Mouse (Mus musculus) liver, adult 2 months (tissue): ENCODE data around the gene Cabp1. TPM values are rescaled to one million over a fixed set of nuclear protein-coding genes. Genes with fewer than 3 reads are reported as not detected.

Experiments used
- DNase-seq: peaks from one replicate; pipeline ENCODE4 v3.0.0-alpha.2; 2011; ENCODE audit warnings: low read depth, low spot score; ENCODE audit errors: extremely low read depth
- H3K27ac ChIP-seq: fragments of 200-500 bp; replicated peaks from 2 replicates; pipeline ENCODE4 v1.5.1; 2012; ENCODE audit warnings: low read depth, mild to moderate bottlenecking, control low read depth, inconsistent platforms, low read length; ENCODE audit not compliant: insufficient read depth
- H3K27me3 ChIP-seq: fragments of 200-500 bp; 2 replicates; pipeline ENCODE4 v1.6.1; 2012; ENCODE audit warnings: mild to moderate bottlenecking, moderate library complexity, low read length, inconsistent platforms; ENCODE audit not compliant: control insufficient read depth, insufficient read depth
- H3K36me3 ChIP-seq: fragments of 200-500 bp; 2 replicates; pipeline ENCODE4 v1.6.1; 2012; ENCODE audit warnings: low read length, inconsistent platforms; ENCODE audit not compliant: control insufficient read depth, insufficient read depth
- H3K4me1 ChIP-seq: fragments of 200-500 bp; 2 replicates; pipeline ENCODE4 v1.6.1; 2011; ENCODE audit warnings: low read length; ENCODE audit not compliant: control insufficient read depth, insufficient read depth
- H3K4me3 ChIP-seq: fragments of 200-500 bp; 2 replicates; pipeline ENCODE4 v1.5.1; 2011; ENCODE audit warnings: low read depth, mild to moderate bottlenecking, control low read depth, low read length, moderate library complexity; ENCODE audit not compliant: insufficient read depth
- H3K79me2 ChIP-seq: fragments of 200-500 bp; 2 replicates; pipeline ENCODE4 v1.6.1; 2012; ENCODE audit warnings: inconsistent platforms, mild to moderate bottlenecking, low read length, moderate library complexity; ENCODE audit not compliant: control insufficient read depth, insufficient read depth
- H3K9ac ChIP-seq: fragments of 200-500 bp; 2 replicates; pipeline ENCODE4 v1.6.1; 2012; ENCODE audit warnings: low read depth, mild to moderate bottlenecking, control low read depth, inconsistent platforms, low read length
- CTCF ChIP-seq: fragments of 200-500 bp; IDR thresholded peaks from 2 replicates; pipeline ENCODE4 v1.5.1; 2011; ENCODE audit warnings: low read depth, low read length, control low read depth
- POLR2A ChIP-seq: fragments of 200-500 bp; IDR thresholded peaks from 2 replicates; pipeline ENCODE4 v1.6.1; 2011; ENCODE audit warnings: low read length, control low read depth; ENCODE audit not compliant: insufficient read depth; ENCODE audit errors: extremely low read depth
- WGBS: fragments of 180-500 bp; shearing (Covaris S2); methylation state at CpG from one replicate; pipeline ENCODE4 v1.1.7; 2018; 5-methylcytosine and 5-hydroxymethylcytosine counted together
- polyA plus RNA-seq: library from polyadenylated mRNA; depleted of rRNA; stranded (reverse); fragments of >200 nt; gene quantifications from 2 replicates; pipeline ENCODE4 v1.2.3, GENCODE M21; 2012
- total RNA-seq: library from RNA; depleted of rRNA; stranded (reverse); fragments of >200 nt; gene quantifications from 2 replicates; pipeline ENCODE4 v1.2.3, GENCODE M21; 2014

The Cabp1 gene
- total and polyA plus RNA-seq, 2 experiments: 0.07 to 0.09 TPM

DNA sequence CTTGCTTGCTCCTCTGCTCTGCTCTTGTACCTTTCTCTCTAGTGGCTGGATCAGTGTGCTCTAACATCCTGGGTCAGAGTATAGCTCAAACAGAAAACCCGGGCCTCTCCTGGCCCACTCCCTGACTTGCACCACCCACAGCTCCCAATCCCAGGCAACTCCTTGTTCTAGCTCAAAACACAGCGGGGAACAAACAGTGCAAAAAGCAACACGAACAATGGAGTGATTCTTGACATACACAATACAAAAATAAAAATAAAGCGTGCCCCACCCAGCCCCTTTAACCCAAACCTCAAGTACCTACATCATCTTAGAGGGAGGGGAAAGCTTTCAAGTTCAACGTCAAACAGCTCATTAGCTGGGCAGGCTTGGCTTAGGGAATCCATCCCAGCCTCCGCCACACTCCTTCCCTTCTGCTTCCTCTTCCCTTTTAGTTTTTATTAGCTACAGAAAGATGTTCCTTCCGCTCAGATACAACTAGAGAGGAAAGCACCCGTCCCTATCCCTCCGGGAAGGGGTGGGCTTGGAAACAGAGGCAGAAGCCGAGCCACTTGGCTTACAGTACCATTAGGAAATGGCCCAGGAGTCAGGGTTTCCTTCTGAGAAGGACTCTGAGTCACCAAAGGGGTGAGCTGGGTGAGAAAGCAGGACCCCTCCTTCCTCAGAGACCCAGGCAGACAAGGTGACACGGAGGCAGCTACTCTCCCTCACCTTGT, 48.8 kb downstream of the Cabp1 start:
- Histone ChIP-seq H3K27ac (no peak overlapping the region), H3K36me3 (peaks cover 41% of the 10 kb centered on the region)
- 81% methylated on average over 11 of the region's 11 CpGs for WGBS

DNA sequence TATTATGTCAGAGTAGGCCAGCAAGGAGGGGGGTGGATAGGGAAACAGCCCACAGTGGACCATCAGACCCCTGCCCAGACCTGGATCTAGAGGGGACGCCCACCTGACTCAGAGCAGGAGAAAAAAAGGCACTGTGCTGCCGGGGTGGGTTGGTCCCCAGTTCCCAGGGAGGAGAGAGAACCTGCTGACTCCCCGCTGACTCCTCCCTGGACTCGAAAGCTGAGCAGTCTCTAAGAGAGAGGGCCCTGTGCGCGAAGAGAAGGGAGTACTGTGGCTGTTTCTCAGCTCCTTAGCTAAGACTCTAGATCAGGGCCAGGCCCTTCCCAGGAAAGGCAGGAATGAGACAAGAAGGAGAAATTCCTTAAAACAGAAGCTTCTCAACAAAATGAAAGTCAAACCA, 49.7 kb downstream of the Cabp1 start:
- H3K36me3 ChIP-seq: peaks cover 32% of the 10 kb centered on the region
- 88% methylated on average over 6 of the region's 6 CpGs for WGBS
- no peak overlapping the region for H3K27ac ChIP-seq
- TF ChIP-seq CTCF: no peak
- no peak for TF ChIP-seq POLR2A
- H3K4me1 ChIP-seq: no peaks in the 10 kb centered on the region
- no peak overlapping the region for H3K9ac ChIP-seq
- no peak overlapping the region for H3K4me3 ChIP-seq
- no peaks in the 10 kb centered on the region for H3K27me3 ChIP-seq
- DNase-seq: no peak
- no peaks in the 10 kb centered on the region for H3K79me2 ChIP-seq

More for the DNA sequence above, 48.8 kb downstream of the Cabp1 start:
- no peak for DNase-seq
- no peak overlapping the region for H3K4me3 ChIP-seq
- no peaks in the 10 kb centered on the region for H3K79me2 ChIP-seq
- H3K4me1 ChIP-seq: no peaks in the 10 kb centered on the region
- H3K9ac ChIP-seq: no peak overlapping the region
- TF ChIP-seq CTCF (no peak), POLR2A (no peak)
- no peaks in the 10 kb centered on the region for H3K27me3 ChIP-seq

DNA sequence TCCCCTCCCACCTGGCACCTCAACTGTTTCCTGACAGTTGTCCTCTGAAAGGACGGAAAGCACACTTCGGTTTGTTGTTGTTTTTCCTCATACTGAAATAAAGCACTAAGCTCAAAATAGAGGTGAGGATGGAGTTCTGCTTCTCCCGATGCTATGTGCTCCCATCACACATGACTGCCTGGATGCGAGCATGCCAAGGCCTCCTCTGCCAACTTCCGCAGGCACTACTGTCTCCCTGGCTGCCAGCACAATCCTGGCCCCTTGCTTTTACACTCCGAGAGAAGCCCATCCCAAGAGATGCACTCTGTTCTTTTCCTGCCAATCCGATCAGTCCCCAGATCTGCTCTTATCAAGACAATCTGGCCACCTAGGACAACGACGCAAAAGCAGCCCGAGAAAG, 50.6 kb downstream of the Cabp1 start:
- TF ChIP-seq CTCF (no peak), POLR2A (no peak)
- H3K27me3 ChIP-seq: no peaks in the 10 kb centered on the region
- no peak overlapping the region for H3K4me3 ChIP-seq
- no peaks in the 10 kb centered on the region for H3K79me2 ChIP-seq
- peaks cover 25% of the 10 kb centered on the region; the same call in 1 of the 2 replicates for H3K36me3 ChIP-seq
- DNase-seq: no peak
- no peak overlapping the region for H3K9ac ChIP-seq
- H3K4me1 ChIP-seq: no peaks in the 10 kb centered on the region
- 82% methylated on average over 10 of the region's 10 CpGs for WGBS
- H3K27ac ChIP-seq: no peak overlapping the region

DNA sequence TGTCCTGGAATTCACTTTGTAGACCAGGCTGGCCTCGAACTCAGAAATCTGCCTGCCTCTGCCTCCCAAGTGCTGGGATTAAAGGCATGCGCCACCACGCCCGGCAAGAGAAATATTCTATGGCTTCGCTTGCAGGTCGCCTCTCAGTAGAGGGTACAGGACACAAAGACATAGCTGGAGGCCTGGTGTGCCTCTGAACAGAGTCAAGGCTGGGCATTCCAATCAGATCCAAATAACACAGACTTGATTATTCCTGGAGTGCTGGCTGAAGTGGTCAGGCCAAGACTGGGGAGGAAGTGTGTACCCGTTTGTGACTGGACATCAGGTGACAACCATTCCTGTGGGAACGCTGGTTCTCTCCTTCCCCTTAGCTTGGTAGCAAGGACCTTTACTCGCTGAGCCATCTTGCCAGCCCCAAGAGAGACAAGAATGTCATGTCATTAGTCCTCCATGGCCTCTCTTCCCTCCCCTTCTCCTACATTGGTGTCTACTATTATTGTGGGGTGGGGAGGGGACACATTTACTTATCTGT, 51.9 kb downstream of the Cabp1 start:
- Histone ChIP-seq H3K4me1 (no peaks in the 10 kb centered on the region), H3K79me2 (no peaks in the 10 kb centered on the region), H3K27ac (no peak overlapping the region), H3K36me3 (peaks cover 13% of the 10 kb centered on the region; the same call in 1 of the 2 replicates), H3K9ac (no peak overlapping the region), H3K4me3 (no peak overlapping the region), H3K27me3 (no peaks in the 10 kb centered on the region)
- TF ChIP-seq CTCF: no peak
- no peak for TF ChIP-seq POLR2A
- DNase-seq: no peak
- 95% methylated on average over 9 of the region's 9 CpGs for WGBS

GRCm38 (mm10) chr5:115140726-115141125, 53.5 kb downstream of the Cabp1 start:
- DNase-seq: no peak
- WGBS: 81% methylated on average over 3 of the region's 3 CpGs
- TF ChIP-seq POLR2A (no peak), CTCF (no peak)
- Histone ChIP-seq H3K9ac (no peak overlapping the region), H3K36me3 (peaks cover 2% of the 10 kb centered on the region; the same call in 1 of the 2 replicates), H3K4me3 (no peak overlapping the region), H3K27ac (no peak overlapping the region), H3K27me3 (no peaks in the 10 kb centered on the region), H3K4me1 (no peaks in the 10 kb centered on the region), H3K79me2 (no peaks in the 10 kb centered on the region)

DNA sequence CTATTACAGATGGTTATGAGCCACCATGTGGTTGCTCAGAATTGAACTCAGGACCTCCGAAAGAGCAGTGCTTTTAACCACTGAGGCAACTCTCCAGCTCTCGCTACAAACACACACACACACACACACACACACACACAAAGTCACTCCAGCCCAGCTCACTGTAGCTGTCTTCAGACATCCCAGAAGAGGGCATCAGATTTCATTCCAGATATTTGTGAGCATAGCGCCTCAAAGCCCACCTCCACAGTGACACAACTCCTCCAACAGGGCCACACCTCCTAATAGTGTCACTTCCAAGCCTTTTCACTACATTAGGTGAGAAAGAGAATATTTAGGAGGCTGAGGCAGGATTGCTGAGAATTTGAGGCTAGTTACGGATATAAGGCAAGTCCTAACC, 55.1 kb downstream of the Cabp1 start:
- H3K79me2 ChIP-seq: peaks cover 3% of the 10 kb centered on the region; the same call in 1 of the 2 replicates
- H3K4me3 ChIP-seq: no peak overlapping the region
- no peak overlapping the region for H3K27ac ChIP-seq
- WGBS: 93% methylated on average over 4 of the region's 4 CpGs
- no peak for DNase-seq
- H3K27me3 ChIP-seq: no peaks in the 10 kb centered on the region
- H3K9ac ChIP-seq: no peak overlapping the region
- TF ChIP-seq POLR2A (no peak), CTCF (no peak)
- no peaks in the 10 kb centered on the region for H3K36me3 ChIP-seq
- 0 out of 2 replicates have a peak, but pooled peaks cover 1% of the 10 kb centered on the region for H3K4me1 ChIP-seq
